Mouse (Mus musculus): ENCODE results near the gene Gpr35. TPM values are rescaled to one million over a fixed set of nuclear protein-coding genes. Genes with fewer than 3 reads are reported as not detected.

The Gpr35 gene
- total and polyA plus RNA-seq, 3 experiments: 0.21 to 1.7 (median 0.44) TPM

GRCm38 (mm10) chr1:92933611-92934010 is 17.1 kb upstream of the Gpr35 start:
- Histone ChIP-seq H3K4me1 (ENCODE audit: control insufficient read depth in 1 of 2, insufficient read depth in 2 of 2) (peaks cover 9 to 25% of the 10 kb centered on the region in 2 experiments), H3K9ac (ENCODE audit: insufficient read depth, low read depth) (peak overlapping the region; percentile 97), H3K4me3 (replicated peaks in 1 of 3; ENCODE audit: low read depth in 2 of 3, low read length in 2 of 3, poor library complexity in 1 of 3) (peak overlapping the region; percentile 63 to 85 (median 79)), H3K27me3 (replicated peaks) (peaks cover 17% of the 10 kb centered on the region), H3K9me3 (replicated peaks; ENCODE audit: low read length) (no peaks in the 10 kb centered on the region), H3K79me2 (replicated peaks; ENCODE audit: control insufficient read depth, extremely low read depth, insufficient read depth, poor library complexity, severe bottlenecking) (peaks cover 4% of the 10 kb centered on the region), H3K36me3 (replicated peaks in 1 of 2; ENCODE audit: control insufficient read depth in 1 of 2, insufficient read depth in 1 of 2, low read length in 1 of 2) (peaks cover 7 to 16% of the 10 kb centered on the region in 2 experiments), H3K4me2 (ENCODE audit: insufficient read depth, low read depth, poor library complexity, severe bottlenecking) (peak overlapping the region; percentile 79), H3K27ac (ENCODE audit: insufficient read depth, low read depth) (peak overlapping the region; percentile 93)
- in situ Hi-C loops (cut with MboI; ENCODE audit: low pct_ligation_motif_present, low pct_unique_long_range_greater_than_20kb, low sequenced_read_pairs) (no loop called here), dilution Hi-C loops (cut with MboI; ENCODE audit: extremely low pct_ligation_motif_present, extremely low pct_unique_long_range_greater_than_20kb, low sequenced_read_pairs) (no loop called here)
- TF ChIP-seq MAZ (IDR thresholded peaks at IDR 0.05; ENCODE audit: low read depth, low read length) (no peak), NELFE (IDR thresholded peaks at IDR 0.05; ENCODE audit: low read depth, low read length) (no peak), GABPA (IDR thresholded peaks at IDR 0.05; ENCODE audit: insufficient replicate concordance, low read depth, low read length) (no peak), MYC (IDR thresholded peaks at IDR 0.05; ENCODE audit: low read depth, low read length) (no peak), MAFK (IDR thresholded peaks at IDR 0.05; ENCODE audit: insufficient replicate concordance, low read length) (no peak), UBTF (IDR thresholded peaks at IDR 0.05; ENCODE audit: low read depth, low read length) (no peak), KAT2A (IDR thresholded peaks at IDR 0.05; ENCODE audit: insufficient replicate concordance, low read length) (no peak), CTCF (conservative IDR thresholded peaks at IDR 0.05 in 1 of 2, IDR thresholded peaks at IDR 0.05 in 1 of 2; ENCODE audit: low read depth in 2 of 2, low read length in 2 of 2) (no peak), ELF1 (IDR thresholded peaks at IDR 0.05; ENCODE audit: low read depth, low read length) (no peak), ZNF384 (IDR thresholded peaks at IDR 0.05; ENCODE audit: low read depth, low read length) (no peak), MXI1 (IDR thresholded peaks at IDR 0.05; ENCODE audit: low read depth, low read length) (no peak), JUND (conservative IDR thresholded peaks at IDR 0.05; ENCODE audit: low read depth, low read length) (no peak), RCOR1 (conservative IDR thresholded peaks at IDR 0.05; ENCODE audit: low read depth, low read length) (no peak), POLR2AphosphoS2 (IDR thresholded peaks at IDR 0.05; ENCODE audit: low read depth, low read length) (no peak), MAX (IDR thresholded peaks at IDR 0.05; ENCODE audit: low read length) (no peak), E2F4 (IDR thresholded peaks at IDR 0.05; ENCODE audit: insufficient replicate concordance, low read depth, low read length) (no peak), TBP (conservative IDR thresholded peaks at IDR 0.05; ENCODE audit: low read depth, low read length) (no peak), BHLHE40 (IDR thresholded peaks at IDR 0.05; ENCODE audit: low read depth, low read length) (no peak), ZMIZ1 (IDR thresholded peaks at IDR 0.05; ENCODE audit: low read depth, low read length) (no peak)
- DNase-seq (ENCODE audit: extremely low read depth): no peak

DNA sequence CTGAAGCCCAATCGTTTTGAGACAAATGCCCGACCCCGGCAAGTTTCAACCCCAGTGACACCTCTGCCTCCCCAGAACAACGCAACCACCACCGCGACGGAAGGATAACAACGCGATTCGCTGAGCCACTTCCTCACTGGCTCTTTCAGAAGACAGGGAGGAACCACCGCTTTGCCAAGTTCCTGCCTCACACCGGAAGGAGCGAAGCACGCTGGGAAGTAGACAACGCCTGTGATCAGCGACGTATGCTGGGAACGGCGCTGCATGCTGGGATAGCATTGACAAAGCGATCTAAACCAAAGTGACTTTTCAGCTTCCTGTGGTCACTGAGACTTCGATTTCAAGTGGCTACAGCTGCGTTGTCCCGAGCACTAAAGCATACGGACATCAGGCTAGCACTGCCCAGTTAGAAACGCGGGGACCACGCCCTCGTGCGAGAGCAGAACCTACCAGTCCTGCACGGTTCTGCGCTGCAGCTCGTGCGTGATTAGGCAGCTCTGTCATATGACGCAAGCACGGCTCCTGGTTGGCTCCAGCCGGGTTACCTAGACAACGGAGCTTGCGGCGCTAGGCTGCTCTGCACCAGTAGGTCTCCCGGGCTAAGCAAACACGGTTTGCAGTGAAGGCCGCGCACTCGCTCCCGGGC is 16.4 kb upstream of the Gpr35 start, which contains the start of gene Capn10:
Gene Capn10 (plus strand): TSS at position 195 of the 646 bp plus-strand sequence.
- peak within 1 kb of the TSS; percentile 63 to 85 (median 79) for H3K4me3 ChIP-seq (replicated peaks in 1 of 3; ENCODE audit: low read depth in 2 of 3, low read length in 2 of 3, poor library complexity in 1 of 3)
- H3K27ac ChIP-seq (ENCODE audit: insufficient read depth, low read depth): peak within 1 kb of the TSS; percentile 93
- H3K9ac ChIP-seq (ENCODE audit: insufficient read depth, low read depth): peak within 1 kb of the TSS; percentile 97
- in situ Hi-C loops (cut with MboI; ENCODE audit: low pct_ligation_motif_present, low pct_unique_long_range_greater_than_20kb, low sequenced_read_pairs): no loop called here
- peaks cover 12 to 23% of the 10 kb centered on the region in 2 experiments for H3K36me3 ChIP-seq (replicated peaks in 1 of 2; ENCODE audit: control insufficient read depth in 1 of 2, insufficient read depth in 1 of 2, low read length in 1 of 2)
- dilution Hi-C loops (cut with MboI; ENCODE audit: extremely low pct_ligation_motif_present, extremely low pct_unique_long_range_greater_than_20kb, low sequenced_read_pairs): no loop called here
- H3K79me2 ChIP-seq (replicated peaks; ENCODE audit: control insufficient read depth, extremely low read depth, insufficient read depth, poor library complexity, severe bottlenecking): peaks cover 4% of the 10 kb centered on the region
- peaks cover 9 to 25% of the 10 kb centered on the region in 2 experiments for H3K4me1 ChIP-seq (ENCODE audit: control insufficient read depth in 1 of 2, insufficient read depth in 2 of 2)
- H3K27me3 ChIP-seq (replicated peaks): peaks cover 10% of the 10 kb centered on the region
- peak within 1 kb of the TSS; percentile 94 for H3K4me2 ChIP-seq (ENCODE audit: insufficient read depth, low read depth, poor library complexity, severe bottlenecking)
- peak; percentile 97 for DNase-seq (ENCODE audit: extremely low read depth)
- H3K9me3 ChIP-seq (replicated peaks; ENCODE audit: low read length): no peaks in the 10 kb centered on the region
- TF ChIP-seq CHD2 (IDR thresholded peaks at IDR 0.05; ENCODE audit: low read length): peak; percentile 60; the same call in 1 of the 2 replicates
- peak; percentile 85 for TF ChIP-seq USF2 (conservative IDR thresholded peaks at IDR 0.05; ENCODE audit: low read depth, low read length)
- TF ChIP-seq MYC (IDR thresholded peaks at IDR 0.05; ENCODE audit: low read depth, low read length): peak; percentile 96
- no peak for TF ChIP-seq CHD1 (IDR thresholded peaks at IDR 0.05; ENCODE audit: low read depth, low read length)
- no peak for TF ChIP-seq ZNF384 (IDR thresholded peaks at IDR 0.05; ENCODE audit: low read depth, low read length)
- peak; percentile 91 for TF ChIP-seq USF1 (IDR thresholded peaks at IDR 0.05; ENCODE audit: low read depth, low read length)
- no peak; the same call in none of the 2 replicates for TF ChIP-seq MAX (IDR thresholded peaks at IDR 0.05; ENCODE audit: low read length)
- no peak for TF ChIP-seq ZKSCAN1 (IDR thresholded peaks at IDR 0.05; ENCODE audit: borderline replicate concordance, low read depth, low read length)
- TF ChIP-seq MAZ (IDR thresholded peaks at IDR 0.05; ENCODE audit: low read depth, low read length): no peak
- no peak for TF ChIP-seq ZC3H11A (IDR thresholded peaks at IDR 0.05; ENCODE audit: low read depth, low read length)
- TF ChIP-seq MAFK (IDR thresholded peaks at IDR 0.05; ENCODE audit: insufficient replicate concordance, low read length): no peak
- 0 out of 2 replicates have a peak, but pooled peaks have one; percentile 12 for TF ChIP-seq JUND (conservative IDR thresholded peaks at IDR 0.05; ENCODE audit: low read depth, low read length)
- peak; percentile 89; the same call in 1 of the 2 replicates for TF ChIP-seq KAT2A (IDR thresholded peaks at IDR 0.05; ENCODE audit: insufficient replicate concordance, low read length)
- no peak for TF ChIP-seq RAD21 (IDR thresholded peaks at IDR 0.05; ENCODE audit: low read depth, low read length)
- 0 out of 2 replicates have a peak, but pooled peaks have one; percentile 6 for TF ChIP-seq MEF2A (IDR thresholded peaks at IDR 0.05; ENCODE audit: borderline replicate concordance, low read depth, low read length)
- no peak for TF ChIP-seq RCOR1 (conservative IDR thresholded peaks at IDR 0.05; ENCODE audit: low read depth, low read length)
- TF ChIP-seq TBP (conservative IDR thresholded peaks at IDR 0.05; ENCODE audit: low read depth, low read length): peak; percentile 83
- TF ChIP-seq TCF12 (IDR thresholded peaks at IDR 0.05; ENCODE audit: low read depth, low read length): peak; percentile 78
- TF ChIP-seq ZMIZ1 (IDR thresholded peaks at IDR 0.05; ENCODE audit: low read depth, low read length): peak; percentile 77
- peak; percentile 97 for TF ChIP-seq ELF1 (IDR thresholded peaks at IDR 0.05; ENCODE audit: low read depth, low read length)

Measured in CH12.LX (cell line).